Mouse (Mus musculus) kidney, adult 8-10 months (tissue): ENCODE measurements around the gene Rars2.

ENCODE experiments used
- DNase-seq, 2 experiments: peaks; one replicate each; pipeline ENCODE4 v3.0.0; 2022

Rars2 gene

DNA sequence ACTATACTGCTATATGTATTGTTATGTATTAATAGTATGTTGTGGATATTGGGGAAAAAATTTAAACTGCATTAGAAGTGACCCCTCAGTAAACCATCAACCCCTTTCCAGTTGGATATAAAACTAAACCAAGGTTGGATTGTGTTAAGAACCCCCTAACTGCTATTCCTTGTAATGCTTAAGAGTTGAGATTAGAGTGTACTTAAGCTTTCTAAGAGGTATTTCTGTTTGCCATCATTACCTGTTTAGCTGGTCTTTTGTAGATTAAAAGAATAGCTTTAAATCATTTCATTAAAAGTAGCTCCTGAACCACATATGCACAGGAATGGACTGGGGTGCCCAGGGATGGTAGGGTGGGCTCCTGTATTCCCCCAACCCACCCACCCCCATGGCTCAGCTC, 30.0 kb downstream of the Rars2 start:
- DNase-seq, result no peak

DNA sequence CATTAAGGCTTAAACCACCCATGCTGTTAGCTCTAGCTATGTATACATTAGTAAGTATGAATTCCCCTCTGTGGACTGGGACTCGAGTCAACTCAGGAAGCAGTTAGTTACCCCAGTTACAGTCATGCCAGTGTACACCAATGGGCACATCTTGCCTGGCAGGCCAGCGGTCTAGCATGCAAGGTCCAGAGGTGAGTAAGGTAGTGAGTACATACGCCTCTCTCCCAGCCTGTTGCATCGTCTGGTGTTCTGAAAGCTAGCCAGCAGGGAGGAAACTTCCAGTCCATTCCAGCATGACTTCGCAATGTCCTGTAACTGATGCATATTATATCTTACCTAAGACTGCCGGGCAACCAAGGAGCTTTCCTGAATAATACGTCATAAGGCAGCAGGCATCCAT, 38.4 kb downstream of the Rars2 start:
- no peak for DNase-seq

DNA sequence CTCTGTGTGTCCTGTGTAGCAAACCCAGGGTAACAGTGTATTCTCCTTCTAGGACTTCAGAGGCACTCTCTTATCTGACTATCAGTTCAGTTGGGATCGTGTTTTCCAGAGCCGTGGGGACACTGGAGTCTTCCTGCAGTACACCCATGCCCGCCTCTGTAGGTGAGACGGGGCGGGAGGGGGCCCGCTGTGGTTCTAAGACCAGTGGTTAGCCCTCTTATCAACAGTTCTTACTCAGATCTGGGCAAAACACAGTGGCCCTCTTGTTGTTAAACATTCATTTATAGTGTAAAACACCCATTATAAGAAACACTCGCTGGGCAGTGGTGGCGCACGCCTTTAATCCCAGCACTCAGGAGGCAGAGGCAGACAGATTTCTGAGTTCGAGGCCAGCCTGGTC, 41.3 kb downstream of the Rars2 start:
- no peak for DNase-seq

DNA sequence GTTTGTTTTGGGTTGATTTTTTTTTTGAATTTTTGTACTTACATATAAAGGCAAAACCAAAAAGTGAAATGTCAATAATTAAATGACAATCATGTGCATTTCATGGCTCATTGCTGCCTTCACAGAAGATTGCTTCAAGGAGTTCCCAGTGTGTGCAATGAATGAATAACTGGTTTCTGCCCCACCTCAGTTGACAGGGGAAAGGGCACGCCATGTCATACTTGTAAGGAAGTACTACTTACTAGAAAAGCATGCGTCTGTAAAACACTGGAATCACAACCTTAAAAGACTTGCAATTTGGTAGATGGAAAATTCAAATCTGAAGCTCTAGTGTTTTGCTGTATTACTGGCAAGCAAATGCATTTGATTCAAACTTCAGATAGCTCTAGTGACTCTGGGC, 44.3 kb downstream of the Rars2 start:
- no peak for DNase-seq

DNA sequence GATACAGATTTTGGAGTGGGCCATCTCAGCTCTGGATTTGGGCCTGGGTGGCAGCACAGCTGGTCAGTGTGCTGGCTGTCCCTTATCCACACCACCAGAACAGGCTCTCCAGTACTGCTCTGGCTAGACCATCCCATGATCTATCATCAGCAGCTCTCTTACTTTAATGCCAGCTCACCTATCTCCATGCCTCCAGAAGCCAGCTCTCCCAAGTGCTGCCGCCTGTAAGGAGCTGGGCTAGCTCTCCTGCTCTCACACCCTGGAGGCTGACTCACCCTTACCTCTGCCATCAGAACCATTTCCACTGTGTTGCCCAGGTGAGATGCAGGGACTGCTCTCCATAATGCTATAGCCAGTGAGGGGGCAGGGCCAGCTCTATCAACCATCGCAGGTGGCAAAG, 46.8 kb downstream of the Rars2 start:
- DNase-seq, result no peak

DNA sequence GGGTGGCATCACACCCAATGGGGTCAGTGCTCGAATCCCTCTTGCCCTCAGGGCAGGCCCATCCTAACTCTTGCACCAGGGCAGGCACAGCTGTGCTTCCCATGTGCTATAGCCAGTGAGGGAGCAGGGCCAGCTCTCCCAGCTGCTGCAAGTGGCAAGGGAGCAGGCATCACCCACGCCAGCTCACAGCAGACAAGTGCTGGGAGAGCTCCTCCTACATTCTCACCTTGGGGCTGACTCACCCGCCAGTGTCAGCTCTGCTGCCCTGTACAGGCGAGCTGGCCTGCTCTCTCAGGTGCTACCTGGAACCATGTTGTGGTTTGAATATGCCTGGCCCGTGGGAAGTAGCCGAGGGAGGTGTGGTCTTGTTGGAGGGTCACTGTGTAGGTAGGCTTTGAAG, 47.2 kb downstream of the Rars2 start:
- no peak for DNase-seq

DNA sequence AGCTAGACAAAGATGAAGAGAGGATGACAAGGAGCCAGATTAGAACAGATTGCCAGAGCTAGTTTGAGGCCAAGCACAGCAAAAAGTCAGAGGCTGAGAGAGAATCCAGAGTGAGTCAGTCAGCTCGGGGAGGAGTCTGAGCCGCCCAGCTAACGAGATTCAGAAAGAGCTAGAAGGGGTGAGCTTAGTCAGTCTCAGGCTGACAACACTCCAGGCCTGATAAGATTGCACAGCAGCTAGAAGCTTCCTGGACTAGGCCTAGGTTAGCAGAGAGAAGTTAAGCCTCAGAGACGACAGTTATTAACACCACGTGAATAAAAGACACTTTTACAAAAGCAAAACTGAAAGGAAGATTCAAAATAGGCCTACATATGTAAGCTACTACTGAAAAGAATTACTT, 53.2 kb downstream of the Rars2 start:
- DNase-seq, result no peak

DNA sequence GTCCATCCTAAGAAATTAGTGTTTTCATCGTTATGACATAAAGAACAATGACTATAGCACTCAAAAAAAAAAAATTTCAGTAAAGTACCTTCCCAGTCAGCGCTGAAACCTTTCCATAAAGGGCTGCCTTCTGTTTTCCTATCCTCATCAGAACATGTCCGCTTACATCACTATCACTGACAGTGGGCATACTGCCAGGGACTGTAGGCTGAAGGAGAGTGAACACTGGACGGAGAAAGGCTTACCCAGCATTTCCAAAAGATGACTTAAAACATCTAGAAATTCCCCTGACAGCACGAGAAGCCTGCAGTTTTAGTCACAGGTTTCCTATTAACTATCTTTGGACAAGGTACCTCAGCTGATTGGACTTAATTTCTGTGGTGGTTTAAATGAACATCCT, 59.0 kb downstream of the Rars2 start:
- no peak for DNase-seq

DNA sequence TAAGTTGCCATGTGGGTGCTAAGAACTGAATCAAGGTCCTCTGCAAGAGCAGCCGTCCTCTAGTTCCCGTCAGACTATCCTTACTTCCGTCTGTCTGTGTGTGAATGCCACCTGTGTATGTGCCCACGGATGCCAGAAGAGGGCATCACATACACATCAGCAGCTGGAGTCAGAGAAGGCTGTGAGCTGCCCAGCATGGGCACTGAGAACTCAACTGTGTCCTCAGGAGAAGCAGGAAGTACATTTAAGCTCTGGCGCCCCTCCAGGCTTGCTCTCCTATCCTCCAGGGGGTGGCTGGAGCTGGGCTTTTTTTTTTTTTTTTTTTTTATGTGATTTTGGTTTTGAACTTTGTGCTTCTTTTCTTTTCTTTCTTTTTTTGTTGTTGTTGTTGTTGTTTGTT, 65.8 kb downstream of the Rars2 start:
- no peak for DNase-seq

DNA sequence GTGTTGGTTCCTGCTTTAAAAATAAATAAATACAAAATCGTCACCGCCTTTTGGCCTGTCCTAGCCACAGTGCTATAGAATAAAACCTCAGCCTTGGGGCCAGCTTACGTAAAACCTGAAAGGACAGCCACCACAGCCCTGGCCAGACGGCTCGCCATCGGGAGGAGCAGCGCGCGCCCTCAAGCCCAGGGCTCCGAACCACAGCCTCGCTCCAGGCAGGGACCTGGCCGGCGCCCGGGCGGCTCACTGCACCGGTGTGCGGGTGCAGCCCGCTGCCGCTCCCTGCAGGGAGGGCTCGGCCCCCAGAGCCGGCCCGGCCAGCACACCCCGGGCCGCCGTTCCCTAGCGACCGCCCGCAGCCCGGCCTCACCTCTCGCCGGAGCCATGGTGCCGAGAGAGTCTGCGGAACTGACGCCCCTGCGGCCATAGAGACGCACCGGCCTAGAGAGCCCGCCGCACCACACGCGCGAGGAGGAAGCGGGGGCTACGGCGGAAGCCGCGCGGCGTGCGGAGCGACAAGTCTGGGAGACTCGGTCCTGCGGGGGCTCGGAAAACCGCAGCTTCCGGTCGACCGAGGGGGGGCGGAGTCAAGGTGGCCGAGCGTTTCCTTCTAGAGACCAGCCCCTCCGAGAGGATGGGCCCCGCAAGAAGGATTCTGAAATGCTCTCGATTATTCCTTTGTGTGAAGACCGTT, 72.3 kb downstream of the Rars2 start, which contains the start of gene Slc35a1:
Gene Slc35a1, minus strand, starts transcription at position 565 of the 694 bp plus-strand sequence.
- DNase-seq, result peak; percentile 92

DNA sequence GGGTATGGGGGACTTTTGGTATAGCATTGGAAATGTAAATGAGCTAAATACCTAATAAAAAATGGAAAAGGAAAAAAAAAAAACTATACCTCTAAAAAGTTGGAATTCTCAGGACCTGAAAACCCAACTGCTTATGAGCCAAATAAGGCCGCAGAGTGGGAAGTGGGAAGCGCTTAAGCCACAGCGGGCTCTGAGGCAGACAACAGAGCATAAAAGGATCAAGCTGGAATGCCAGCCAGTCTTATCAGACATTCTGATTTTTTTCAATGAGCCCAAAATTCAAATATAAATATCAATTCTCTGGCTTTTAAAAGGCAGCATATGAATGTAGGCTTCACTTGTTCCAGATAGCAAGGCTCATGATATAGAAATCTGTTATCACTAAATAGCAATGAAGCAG, 73.3 kb downstream of the Rars2 start:
- no peak for DNase-seq

DNA sequence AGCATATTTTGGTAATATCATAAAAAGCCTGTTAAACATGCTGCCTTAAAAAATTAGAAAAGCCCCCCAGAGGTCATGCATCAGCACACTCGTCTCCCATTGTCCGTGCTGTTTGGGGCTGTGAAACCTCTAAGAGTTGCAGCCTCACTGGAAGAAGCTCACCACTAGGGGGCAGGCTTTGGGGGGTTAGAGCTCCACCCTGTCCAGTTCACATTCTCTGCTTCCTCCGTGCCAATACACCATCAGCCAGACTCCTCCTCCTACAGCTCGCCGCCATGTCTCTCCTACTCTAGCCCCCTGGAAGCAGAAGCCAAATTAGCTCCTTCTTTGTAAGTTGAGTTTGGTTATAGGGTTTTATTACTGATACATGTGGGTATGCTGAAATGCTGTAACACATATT, 86.8 kb downstream of the Rars2 start:
- peak; percentile 21 to 60 for DNase-seq

DNA sequence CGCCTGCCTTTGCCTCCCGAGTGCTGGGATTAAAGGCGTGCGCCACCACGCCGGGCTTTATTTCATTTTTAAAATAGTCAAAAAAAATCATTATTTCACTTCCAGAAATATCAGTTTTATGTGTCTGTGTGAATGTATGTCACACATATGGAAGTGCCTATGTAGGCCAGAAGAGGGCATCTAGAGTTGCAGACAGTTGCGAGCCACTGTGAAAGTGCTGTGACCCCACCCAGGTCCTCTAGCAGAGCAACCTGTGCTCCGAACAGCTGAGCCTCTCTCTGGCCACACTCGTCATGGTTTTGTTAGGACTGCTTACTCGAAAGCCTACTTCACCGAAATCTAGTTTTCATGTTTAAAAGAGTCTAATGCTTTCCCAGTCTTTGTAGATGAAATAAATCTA, 87.5 kb downstream of the Rars2 start:
- no peak for DNase-seq

DNA sequence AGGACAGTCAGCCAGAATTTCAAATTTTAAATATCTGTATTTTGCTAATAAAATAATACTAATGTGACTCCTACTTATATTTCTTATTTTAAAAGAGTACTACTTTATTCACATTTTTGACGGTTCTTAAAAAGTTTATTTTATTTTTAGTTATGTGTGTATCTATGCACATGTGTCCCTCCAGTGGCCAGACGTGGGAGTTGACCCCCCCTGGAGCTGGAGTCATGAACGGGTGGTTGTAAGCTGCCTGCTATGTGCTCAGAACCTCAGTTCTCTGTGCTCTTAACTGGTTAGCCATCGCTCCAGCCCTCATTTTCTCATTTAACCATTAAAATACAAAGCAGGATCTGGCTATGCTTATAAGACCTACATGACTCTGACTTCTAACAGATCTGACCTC, 88.3 kb downstream of the Rars2 start:
- DNase-seq, result no peak

DNA sequence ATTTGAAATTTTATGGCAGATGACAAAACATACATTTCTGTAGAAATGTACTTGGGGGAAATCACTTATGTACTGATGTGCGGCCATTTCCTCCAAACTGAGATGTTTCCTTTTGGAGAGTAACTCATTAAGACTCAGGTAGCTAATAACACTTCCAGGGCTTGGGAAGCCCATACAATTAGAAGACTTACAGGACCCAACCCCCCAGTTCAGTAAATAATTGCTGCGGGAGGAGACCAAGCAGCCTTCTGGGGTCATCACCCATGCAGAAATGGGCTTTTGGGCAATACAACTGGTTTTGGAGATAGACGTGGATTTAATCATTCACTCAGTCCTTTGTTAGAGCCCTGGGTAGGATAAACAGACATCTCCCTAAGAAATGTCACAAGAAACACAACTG, 92.5 kb downstream of the Rars2 start:
- DNase-seq, result no peak

DNA sequence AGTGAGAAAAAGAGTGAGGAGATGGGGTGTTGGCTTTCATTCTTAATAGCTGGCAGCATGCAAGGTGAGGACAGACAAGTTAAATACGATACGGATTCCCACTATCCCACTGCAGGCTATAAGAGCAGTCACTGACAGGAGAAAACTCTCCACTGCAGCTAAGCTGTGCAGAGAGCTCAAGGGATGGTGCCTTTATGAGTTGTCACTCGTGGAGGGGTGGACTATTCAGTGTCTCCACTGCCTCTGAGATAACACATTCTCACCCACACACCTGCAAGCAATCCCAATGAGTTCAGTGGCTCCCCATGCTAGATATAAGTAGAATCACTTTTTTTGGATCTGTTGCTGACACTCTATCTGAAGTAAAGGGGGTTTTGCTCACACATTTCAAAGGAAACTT, 93.4 kb downstream of the Rars2 start:
- DNase-seq, result no peak
